Mouse (Mus musculus) kidney, postnatal 4 days (tissue): Measurements from ENCODE around the gene Ntng1.
A peak's percentile ranks its signal among the peaks of the same experiment; 100 is the strongest.
"Not testable (repeated sequence)": the region's sequence is repeated elsewhere in the genome, so short reads cannot be mapped to it uniquely, and the experiment has no call there.

ENCODE experiments used
- DNase-seq, 2 experiments: peaks; one replicate each; pipeline ENCODE4 v3.0.0; 2021; ENCODE audit warnings: mixed read lengths in 2 of 2

Gene Ntng1

DNA sequence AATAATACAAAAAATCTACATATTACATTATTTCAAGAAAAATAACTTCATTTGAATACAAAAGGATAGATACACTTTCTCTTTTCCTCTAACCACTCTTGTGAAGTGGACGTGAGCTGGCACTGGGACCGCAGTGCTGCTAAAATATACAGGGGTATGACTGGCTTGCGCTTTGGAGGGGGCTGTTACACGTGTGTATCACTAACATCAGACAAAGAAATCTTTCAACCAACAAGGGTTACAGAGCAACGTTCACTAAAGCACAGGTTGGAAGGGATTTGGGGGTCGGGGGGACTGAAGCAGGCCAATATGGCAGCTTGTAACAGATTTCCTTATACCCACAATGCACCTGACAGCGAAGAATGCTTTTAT lies 361.9 kb downstream of the Ntng1 start:
- no peak for DNase-seq

DNA sequence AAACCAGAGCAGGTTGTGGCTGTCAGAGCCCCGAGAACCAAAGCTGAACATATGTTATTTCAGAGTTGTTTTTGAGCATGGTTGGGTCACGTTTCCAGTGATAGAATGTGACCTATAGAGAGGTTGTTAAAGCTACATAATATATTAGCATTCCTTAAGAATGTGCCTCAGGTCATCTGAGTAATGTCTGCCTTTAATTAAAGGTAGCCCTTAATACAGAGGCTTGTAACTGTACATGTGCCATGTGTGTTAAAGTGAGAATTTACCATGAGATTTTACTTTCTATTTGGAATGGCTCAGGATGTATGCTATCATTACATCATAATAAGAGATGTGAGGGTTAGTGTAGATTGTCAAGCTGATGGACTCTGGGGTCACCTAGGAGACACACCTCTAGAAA lies 368.6 kb downstream of the Ntng1 start:
- DNase-seq = no peak

GRCm38 (mm10) chr3:109772120-109772519 lies 371.7 kb downstream of the Ntng1 start:
- DNase-seq = no peak

- DNase-seq = no peak
Measured at GRCm38 (mm10) chr3:109766939-109767338, 376.9 kb downstream of the Ntng1 start.

DNA sequence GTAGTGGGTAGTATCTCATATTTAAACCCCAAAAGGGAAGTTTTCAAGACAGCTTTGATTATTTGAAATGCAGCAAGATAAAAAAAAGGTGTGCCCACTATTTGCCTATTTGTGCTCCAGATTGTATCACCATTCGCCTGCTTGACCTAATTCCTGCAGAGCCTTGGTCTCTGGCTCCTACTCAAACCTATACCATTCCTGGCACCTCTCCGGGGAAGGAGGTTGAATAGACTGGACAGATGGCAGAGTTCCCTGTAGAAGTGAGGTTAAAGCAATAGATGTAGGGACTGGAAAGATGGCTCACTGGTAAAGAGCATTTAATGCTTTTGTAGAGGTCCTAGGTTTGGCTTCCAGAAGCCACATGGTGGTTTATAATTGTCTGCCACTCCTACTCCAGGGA lies 378.2 kb downstream of the Ntng1 start:
- no peak for DNase-seq

- no peak for DNase-seq
Measured at GRCm38 (mm10) chr3:109765141-109765540, 378.7 kb downstream of the Ntng1 start.

GRCm38 (mm10) chr3:109756426-109756825 lies 387.4 kb downstream of the Ntng1 start:
- no peak for DNase-seq

DNA sequence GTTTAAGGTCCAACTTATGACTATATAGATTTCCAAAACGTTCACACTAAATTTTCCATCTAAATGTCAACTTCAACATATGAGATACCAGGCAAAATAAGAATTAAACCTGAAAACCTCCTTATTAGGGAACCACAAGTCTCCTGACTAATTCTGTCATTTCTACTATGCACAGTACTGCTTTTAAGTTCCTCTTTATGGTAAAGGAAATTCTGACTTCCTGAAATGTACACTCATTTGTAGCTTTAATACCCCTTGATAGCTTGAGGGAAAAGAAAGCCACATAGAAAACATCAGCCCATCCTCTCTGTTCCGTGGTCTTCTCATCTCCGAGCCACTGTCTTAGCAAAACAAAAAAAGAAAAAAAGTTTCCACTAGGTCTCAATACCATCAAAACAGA lies 396.2 kb downstream of the Ntng1 start:
- not testable (repeated sequence) for DNase-seq

DNA sequence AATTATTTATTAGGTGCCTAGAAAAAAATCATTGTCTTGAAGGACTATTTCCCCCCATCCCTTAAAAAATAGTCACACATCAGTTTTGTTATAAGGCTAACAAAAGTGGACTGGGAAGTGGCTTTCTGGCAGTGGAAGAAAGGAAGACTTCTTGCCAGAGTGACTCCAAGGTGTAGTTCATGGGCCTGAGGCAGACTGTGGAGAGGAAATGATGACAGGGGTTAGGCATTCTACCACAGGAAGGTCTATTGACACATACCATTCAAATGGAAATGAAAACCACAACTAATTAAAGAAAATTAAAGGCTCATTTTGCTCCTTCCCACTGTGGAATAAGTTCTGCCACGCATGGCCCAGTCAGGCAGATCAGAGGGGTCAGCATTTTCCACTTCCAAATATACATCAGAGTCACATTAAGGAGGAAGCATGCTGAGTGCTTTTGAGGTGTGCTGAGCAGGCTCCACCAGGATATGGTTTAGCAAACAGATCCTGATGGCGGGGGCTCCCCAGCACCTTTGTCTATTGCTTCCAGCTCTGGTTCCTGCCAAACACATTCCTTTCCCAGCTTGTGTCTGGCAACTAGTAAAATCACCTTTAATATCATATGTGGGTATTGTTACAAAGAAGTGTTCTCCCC lies 403.2 kb downstream of the Ntng1 start:
- DNase-seq = no peak

GRCm38 (mm10) chr3:109732327-109733182 lies 411.3 kb downstream of the Ntng1 start:
- DNase-seq = peak; percentile 17 to 38

GRCm38 (mm10) chr3:109731592-109732230 lies 412.1 kb downstream of the Ntng1 start:
- no peak for DNase-seq
